Mouse (Mus musculus): ENCODE results near the gene Hipk3.

DNA sequence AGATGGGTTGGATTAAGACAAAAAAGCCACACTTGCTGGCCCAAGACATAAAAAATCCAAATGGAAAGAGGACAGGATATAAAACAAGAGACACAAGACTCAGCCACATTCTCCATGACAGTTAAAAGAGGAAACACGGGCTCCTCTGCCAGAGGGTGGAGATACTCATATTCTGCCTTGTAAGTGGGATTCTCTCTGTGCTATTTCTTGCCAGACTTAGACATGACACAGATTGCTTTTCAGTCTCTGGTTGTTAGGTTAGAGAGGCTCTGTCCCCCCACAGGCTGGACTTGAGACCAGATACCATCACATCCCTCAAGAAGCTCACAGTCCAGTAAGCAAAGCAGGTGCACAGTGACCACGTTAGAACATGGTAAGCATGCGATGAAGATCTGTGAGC lies 81.2 kb downstream of the Hipk3 start:
- TF ChIP-seq TAL1 (IDR thresholded peaks at IDR 0.05; ENCODE audit: low read length) (no peak), GATA1 (IDR thresholded peaks at IDR 0.05; ENCODE audit: low read length) (no peak)

Measured in erythroblast, embryonic 14.5 days (primary cell).